Comparison of ENCODE assay signal across 8 mouse cellular contexts in genomic region chr2:119799961-119800550, GRCm38 (mm10). TPM values are rescaled to one million over a fixed set of nuclear protein-coding genes. Genes with fewer than 3 reads are reported as not detected.
DNase-seq lines count a peak whose midpoint lies in the region; ATAC-seq and TF ChIP-seq lines count a peak whose summit lies in the region.

No protein-coding gene starts in this region.

- H3K4me2 ChIP-seq in intestine, embryonic 15.5 days (replicated peaks), result peak overlapping the region; percentile 96
- peak overlapping the region; percentile 97 for H3K4me2 ChIP-seq in midbrain, embryonic 12.5 days (replicated peaks)

- H3K27me3 ChIP-seq in heart, adult 2 months (ENCODE audit: control insufficient read depth, insufficient read depth, low read length), result peaks cover 1% of the 10 kb centered on the region; the same call in 1 of the 2 replicates
- peaks cover 2% of the 10 kb centered on the region; the same call in 1 of the 2 replicates for H3K27me3 ChIP-seq in intestine, embryonic 15.5 days (replicated peaks)
- peaks cover 53% of the 10 kb centered on the region for H3K27me3 ChIP-seq in midbrain, embryonic 12.5 days

- peak; percentile 65 for ATAC-seq in CD4-positive, CD25-positive, alpha-beta regulatory T cell, adult 4 months
- peak; percentile 61 for ATAC-seq in intestine, embryonic 15.5 days
- peak; percentile 0; the same call in 1 of the 2 replicates for ATAC-seq in midbrain, embryonic 12.5 days (ENCODE audit: low FRiP score, low read depth)

- no peak overlapping the region; the same call in 1 of the 2 replicates for H3K27ac ChIP-seq in heart, adult 2 months
- H3K27ac ChIP-seq in intestine, embryonic 15.5 days, result peak overlapping the region; percentile 24; the same call in 1 of the 2 replicates
- peak overlapping the region; percentile 54; the same call in 1 of the 2 replicates for H3K27ac ChIP-seq in midbrain, embryonic 12.5 days (replicated peaks)

- H3K79me2 ChIP-seq in heart, adult 2 months (replicated peaks; ENCODE audit: control insufficient read depth, insufficient read depth, low read length), result no peaks in the 10 kb centered on the region

- peak overlapping the region; percentile 80 for H3K9ac ChIP-seq in heart, adult 2 months (ENCODE audit: low read depth, low read length)
- peak overlapping the region; percentile 76 for H3K9ac ChIP-seq in intestine, embryonic 15.5 days
- peak overlapping the region; percentile 92 for H3K9ac ChIP-seq in midbrain, embryonic 12.5 days (replicated peaks)

- H3K4me3 ChIP-seq in heart, adult 2 months, result peak overlapping the region; percentile 66
- H3K4me3 ChIP-seq in intestine, embryonic 15.5 days (replicated peaks), result peak overlapping the region; percentile 70
- H3K4me3 ChIP-seq in midbrain, embryonic 12.5 days, result peak overlapping the region; percentile 75

- intact Hi-C loops in heart, adult 2 months (cut with DNase I), result loop anchor here (5.0 kb wide), 1 partner anchor 97 kb away; the partner anchor contains the start of gene Mga
- intact Hi-C loops in heart, postnatal 14 days (cut with DNase I), result loop anchor here (5.0 kb wide), 2 partner anchors 72 to 97 kb away; partner anchors contain the start of gene Mga
- intact Hi-C loops in gastrocnemius, postnatal 14 days (cut with DNase I; ENCODE audit: low total_unique reads), result no loop called here

- no peak for TF ChIP-seq POLR2A in heart, adult 2 months (IDR thresholded peaks at IDR 0.05; ENCODE audit: insufficient read depth, low read depth, low read length)

- TF ChIP-seq EP300 in heart, adult 2 months (IDR thresholded peaks at IDR 0.05; ENCODE audit: insufficient read depth, low read depth, low read length), result no peak

- DNase-seq in heart, adult 2 months, result peak in 1 of 2 experiments; percentile 32
- DNase-seq in heart, postnatal 14 days, result no peak
- DNase-seq in embryo, embryonic 9.5 days (ENCODE audit: extremely low spot score), result peak; percentile 59
- DNase-seq in layer of hippocampus, adult 9-11 months, result no peak
- no peak for DNase-seq in gastrocnemius, postnatal 14 days

- no peaks in the 10 kb centered on the region for H3K9me3 ChIP-seq in intestine, embryonic 15.5 days
- H3K9me3 ChIP-seq in midbrain, embryonic 12.5 days, result no peaks in the 10 kb centered on the region

- 3% methylated on average over 20 of the region's 27 CpGs for WGBS in heart, adult 2 months
- WGBS in intestine, embryonic 15.5 days, result 1% methylated on average over 27 of the region's 27 CpGs
- under 1% methylated on average over 26 of the region's 27 CpGs for WGBS in midbrain, embryonic 12.5 days

- TF ChIP-seq CTCF in heart, adult 2 months (IDR thresholded peaks at IDR 0.05), result no peak

- H3K36me3 ChIP-seq in heart, adult 2 months (ENCODE audit: control insufficient read depth, insufficient read depth, low read length), result no peaks in the 10 kb centered on the region
- H3K36me3 ChIP-seq in intestine, embryonic 15.5 days, result 0 out of 2 replicates have a peak, but pooled peaks cover 4% of the 10 kb centered on the region
- H3K36me3 ChIP-seq in midbrain, embryonic 12.5 days, result no peaks in the 10 kb centered on the region

- peaks cover 2% of the 10 kb centered on the region for H3K4me1 ChIP-seq in heart, adult 2 months (ENCODE audit: control insufficient read depth, insufficient read depth, low read length)
- H3K4me1 ChIP-seq in intestine, embryonic 15.5 days (replicated peaks), result peaks cover 23% of the 10 kb centered on the region
- peaks cover 50% of the 10 kb centered on the region for H3K4me1 ChIP-seq in midbrain, embryonic 12.5 days

RNA-seq across cellular contexts. Expression of gene Tyro3, which starts 2.5 kb away (rescaled TPM):
- total RNA-seq in heart, adult 2 months (2021), result 1 to 10 TPM; 1.2 to 1.5 TPM
- 1.6 and 2.7 TPM in 2 replicates for polyA plus RNA-seq in heart, adult 2 months (2012; rRNA removed)
- total RNA-seq in heart, postnatal 14 days (2021), result 1 to 10 TPM; 2.1 to 4.5 TPM
- 1 to 10 TPM; 1.1 to 1.3 TPM for polyA plus RNA-seq in CD4-positive, CD25-positive, alpha-beta regulatory T cell, adult 4 months (2017; shearing (Covaris generic))
- polyA plus RNA-seq in intestine, embryonic 15.5 days (2015; fragmentation: Nextera tagmentation; extraction: Ambion mirVana), result 14.7 and 15.5 TPM in 2 replicates
- polyA plus RNA-seq in midbrain, embryonic 12.5 days (2016; fragmentation: Nextera tagmentation; extraction: Ambion mirVana), result 25.7 and 29.2 TPM in 2 replicates
- 1 to 10 TPM; 1.8 to 3.6 TPM for total RNA-seq in gastrocnemius, postnatal 14 days (2021)

RNA-seq across cellular contexts. Expression of gene Rpap1, which starts 12.7 kb away (rescaled TPM):
- 10 to 100 TPM; 12.2 to 13.3 TPM for total RNA-seq in heart, adult 2 months (2021)
- polyA plus RNA-seq in heart, adult 2 months (2012; rRNA removed), result 10.5 and 12.1 TPM in 2 replicates
- total RNA-seq in heart, postnatal 14 days (2021), result 10 to 100 TPM; 13.2 to 13.3 TPM
- 10 to 100 TPM; 15.7 to 34.0 TPM for polyA plus RNA-seq in CD4-positive, CD25-positive, alpha-beta regulatory T cell, adult 4 months (2017; shearing (Covaris generic))
- polyA plus RNA-seq in intestine, embryonic 15.5 days (2015; fragmentation: Nextera tagmentation; extraction: Ambion mirVana), result 24.2 and 24.8 TPM in 2 replicates
- 35.4 and 35.9 TPM in 2 replicates for polyA plus RNA-seq in midbrain, embryonic 12.5 days (2016; fragmentation: Nextera tagmentation; extraction: Ambion mirVana)
- total RNA-seq in gastrocnemius, postnatal 14 days (2021), result 10 to 100 TPM; 12.7 to 12.9 TPM

RNA-seq across cellular contexts. Expression of gene Ltk, which starts 39.8 kb away (rescaled TPM):
- not detected for total RNA-seq in heart, adult 2 months (2021)
- polyA plus RNA-seq in heart, adult 2 months (2012; rRNA removed), result 0.09 and 0.39 TPM in 2 replicates
- total RNA-seq in heart, postnatal 14 days (2021), result not detected
- polyA plus RNA-seq in CD4-positive, CD25-positive, alpha-beta regulatory T cell, adult 4 months (2017; shearing (Covaris generic)), result not detected
- 0.87 and 1.4 TPM in 2 replicates for polyA plus RNA-seq in intestine, embryonic 15.5 days (2015; fragmentation: Nextera tagmentation; extraction: Ambion mirVana)
- 0.26 and 0.50 TPM in 2 replicates for polyA plus RNA-seq in midbrain, embryonic 12.5 days (2016; fragmentation: Nextera tagmentation; extraction: Ambion mirVana)
- not detected for total RNA-seq in gastrocnemius, postnatal 14 days (2021)

RNA-seq across cellular contexts. Expression of gene Itpka, which starts 57.9 kb away (rescaled TPM):
- under 1 TPM; 0.52 to 0.59 TPM for total RNA-seq in heart, adult 2 months (2021)
- polyA plus RNA-seq in heart, adult 2 months (2012; rRNA removed), result 0.44 and 1.3 TPM in 2 replicates
- 1 to 10 TPM in 1 of 2 experiments, under 1 TPM in 1; 0.41 to 1.1 TPM for total RNA-seq in heart, postnatal 14 days (2021)
- polyA plus RNA-seq in CD4-positive, CD25-positive, alpha-beta regulatory T cell, adult 4 months (2017; shearing (Covaris generic)), result under 1 TPM in 1 of 2 experiments, not detected in 1; 0.30 TPM
- polyA plus RNA-seq in intestine, embryonic 15.5 days (2015; fragmentation: Nextera tagmentation; extraction: Ambion mirVana), result 9.5 and 9.7 TPM in 2 replicates
- polyA plus RNA-seq in midbrain, embryonic 12.5 days (2016; fragmentation: Nextera tagmentation; extraction: Ambion mirVana), result 0.77 and 0.97 TPM in 2 replicates
- total RNA-seq in gastrocnemius, postnatal 14 days (2021), result under 1 TPM in 1 of 2 experiments, not detected in 1; 0.20 TPM

Comparison
In these comparisons a context has a peak if more than half of its experiments do, and no peak if none do; other contexts are left out.
1. ATAC-seq: peak in every context shown above with its lines; median percentile 65 in CD4-positive, CD25-positive, alpha-beta regulatory T cell, adult 4 months; 61 in intestine, embryonic 15.5 days; 0 in midbrain, embryonic 12.5 days.